Mouse (Mus musculus): ENCODE data around the gene Snw1. TPM values are rescaled to one million over a fixed set of nuclear protein-coding genes. Genes with fewer than 3 reads are reported as not detected.

The Snw1 gene
- polyA plus RNA-seq, 1 experiment from 2014 or later = 95.9 TPM

DNA sequence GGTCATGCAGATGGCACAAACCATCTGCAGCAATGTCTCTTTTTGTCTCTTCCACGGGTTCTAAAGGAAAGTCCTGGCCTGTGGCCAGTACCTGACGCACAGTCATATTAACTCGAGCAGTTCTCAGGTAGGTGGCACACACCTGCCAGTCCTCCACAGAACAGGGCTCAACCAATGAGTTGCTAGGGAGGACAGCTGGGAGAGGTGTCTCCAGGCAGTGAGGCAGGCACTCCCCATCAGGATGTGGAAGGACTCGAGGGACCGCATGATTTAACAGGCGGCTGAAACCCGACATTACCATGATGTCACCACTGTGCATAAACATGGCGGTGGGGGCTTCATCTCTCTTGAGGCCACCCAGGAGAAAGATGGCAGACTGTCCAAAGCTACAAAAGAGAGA is 43.2 kb downstream of the Snw1 start:
- WGBS (ENCODE audit: insufficient replicate concordance) = 87% methylated on average over 8 of the region's 8 CpGs
- no peak for ATAC-seq (replicated peaks; ENCODE audit: insufficient number of reproducible peaks, low FRiP score, low TSS enrichment)
- peaks cover 55% of the 10 kb centered on the region for H3K36me3 ChIP-seq (ENCODE audit: control insufficient read depth, insufficient read depth, low read length)
- no peak overlapping the region for H3K9ac ChIP-seq (ENCODE audit: low read depth, low read length)
- no peak overlapping the region for H3K27ac ChIP-seq (ENCODE audit: low read depth, low read length)
- H3K9me3 ChIP-seq (replicated peaks; ENCODE audit: control insufficient read depth, low read length) = no peaks in the 10 kb centered on the region
- no peaks in the 10 kb centered on the region for H3K27me3 ChIP-seq (ENCODE audit: control insufficient read depth, insufficient read depth, low read length)
- no peak overlapping the region for H3K4me2 ChIP-seq
- no peak overlapping the region for H3K4me3 ChIP-seq (ENCODE audit: low read depth, low read length)
- H3K4me1 ChIP-seq (ENCODE audit: control insufficient read depth, insufficient read depth, low read length) = no peaks in the 10 kb centered on the region

DNA sequence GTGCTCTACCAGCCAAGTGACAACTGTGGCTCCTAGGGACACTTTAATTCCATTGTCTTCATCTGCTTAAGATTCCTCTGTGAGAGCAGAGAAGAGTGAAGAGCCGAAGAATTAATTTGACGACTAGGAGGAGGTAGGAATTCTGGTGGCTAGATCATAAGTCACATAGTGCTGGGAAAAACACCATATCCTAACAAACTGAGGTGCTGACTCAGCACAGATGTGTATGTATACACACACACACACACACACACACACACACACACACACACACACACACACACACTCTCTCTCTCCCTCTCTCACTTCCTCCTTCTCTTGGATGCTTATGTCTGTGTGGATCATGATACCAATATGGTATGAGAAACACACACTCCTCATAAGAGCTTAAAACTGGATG is 43.8 kb downstream of the Snw1 start:
- no peak overlapping the region for H3K4me3 ChIP-seq (ENCODE audit: low read depth, low read length)
- no peaks in the 10 kb centered on the region for H3K27me3 ChIP-seq (ENCODE audit: control insufficient read depth, insufficient read depth, low read length)
- no peak overlapping the region for H3K9ac ChIP-seq (ENCODE audit: low read depth, low read length)
- H3K9me3 ChIP-seq (replicated peaks; ENCODE audit: control insufficient read depth, low read length) = no peaks in the 10 kb centered on the region
- no peak for ATAC-seq (replicated peaks; ENCODE audit: insufficient number of reproducible peaks, low FRiP score, low TSS enrichment)
- no peak overlapping the region for H3K4me2 ChIP-seq
- H3K36me3 ChIP-seq (ENCODE audit: control insufficient read depth, insufficient read depth, low read length) = peaks cover 54% of the 10 kb centered on the region
- H3K27ac ChIP-seq (ENCODE audit: low read depth, low read length) = no peak overlapping the region
- 91% methylated on average over 2 of the region's 2 CpGs for WGBS (ENCODE audit: insufficient replicate concordance)
- H3K4me1 ChIP-seq (ENCODE audit: control insufficient read depth, insufficient read depth, low read length) = no peaks in the 10 kb centered on the region

DNA sequence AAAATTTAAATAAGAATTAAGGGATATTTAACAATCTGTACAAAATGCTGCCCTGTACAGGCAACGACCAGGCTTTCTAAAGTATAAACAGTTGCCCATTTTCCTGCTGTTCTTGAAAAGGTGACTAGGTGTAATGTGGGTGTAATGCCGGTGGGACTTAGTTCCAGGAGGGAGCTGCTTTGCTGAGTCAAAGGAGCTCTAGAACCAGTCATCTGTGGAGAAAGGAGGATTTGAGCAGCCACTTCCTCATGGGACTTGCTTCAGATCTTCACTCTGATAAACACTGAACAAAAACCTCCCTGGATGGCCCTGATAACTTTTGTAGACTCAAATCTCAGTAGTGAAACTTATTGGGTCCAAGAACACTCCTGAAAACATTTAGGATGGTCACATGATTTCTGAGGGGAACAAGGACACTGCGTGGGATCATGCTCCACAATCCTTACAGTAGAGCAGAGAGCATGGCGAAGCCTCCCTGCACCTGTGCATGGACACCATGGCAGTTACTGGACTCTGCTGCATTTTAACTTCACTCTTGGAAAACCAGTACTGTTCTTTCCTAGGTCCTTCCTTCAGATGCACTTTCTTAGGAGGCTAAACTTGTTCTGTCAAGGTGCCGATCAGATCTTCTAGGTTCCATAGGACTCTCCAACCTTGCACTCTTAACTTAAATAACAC is 45.6 kb downstream of the Snw1 start:
- no peak overlapping the region for H3K9ac ChIP-seq (ENCODE audit: low read depth, low read length)
- H3K4me2 ChIP-seq = no peak overlapping the region
- H3K9me3 ChIP-seq (replicated peaks; ENCODE audit: control insufficient read depth, low read length) = no peaks in the 10 kb centered on the region
- no peak overlapping the region for H3K4me3 ChIP-seq (ENCODE audit: low read depth, low read length)
- ATAC-seq (replicated peaks; ENCODE audit: insufficient number of reproducible peaks, low FRiP score, low TSS enrichment) = no peak
- H3K27ac ChIP-seq (ENCODE audit: low read depth, low read length) = no peak overlapping the region
- no peaks in the 10 kb centered on the region for H3K27me3 ChIP-seq (ENCODE audit: control insufficient read depth, insufficient read depth, low read length)
- 91% methylated on average over 5 of the region's 5 CpGs for WGBS (ENCODE audit: insufficient replicate concordance)
- no peaks in the 10 kb centered on the region for H3K4me1 ChIP-seq (ENCODE audit: control insufficient read depth, insufficient read depth, low read length)
- H3K36me3 ChIP-seq (ENCODE audit: control insufficient read depth, insufficient read depth, low read length) = peaks cover 41% of the 10 kb centered on the region

DNA sequence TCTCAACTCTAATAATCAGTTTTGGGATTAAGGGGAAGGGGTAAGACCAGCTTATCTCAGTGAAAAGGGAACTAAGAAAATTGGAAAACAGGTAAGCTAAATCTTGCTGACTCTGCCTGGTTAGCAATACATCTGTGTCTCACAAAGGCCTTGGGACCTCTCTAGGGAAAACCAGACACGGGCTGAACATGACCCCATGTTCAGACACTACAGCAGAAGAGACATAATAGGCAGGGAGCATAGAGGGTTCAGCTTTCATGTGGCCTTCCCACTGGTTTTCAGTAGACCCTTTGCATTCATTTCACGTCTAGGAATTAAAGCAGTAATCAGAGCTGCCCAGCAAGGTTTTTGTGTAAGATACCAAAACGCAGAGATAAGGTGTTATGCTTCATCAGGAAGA is 47.6 kb downstream of the Snw1 start:
- peaks cover 27% of the 10 kb centered on the region for H3K36me3 ChIP-seq (ENCODE audit: control insufficient read depth, insufficient read depth, low read length)
- ATAC-seq (replicated peaks; ENCODE audit: insufficient number of reproducible peaks, low FRiP score, low TSS enrichment) = no peak
- no peak overlapping the region for H3K4me2 ChIP-seq
- no peak overlapping the region for H3K27ac ChIP-seq (ENCODE audit: low read depth, low read length)
- H3K9me3 ChIP-seq (replicated peaks; ENCODE audit: control insufficient read depth, low read length) = no peaks in the 10 kb centered on the region
- H3K4me1 ChIP-seq (ENCODE audit: control insufficient read depth, insufficient read depth, low read length) = 0 out of 2 replicates have a peak, but pooled peaks cover 2% of the 10 kb centered on the region
- H3K9ac ChIP-seq (ENCODE audit: low read depth, low read length) = no peak overlapping the region
- 40% methylated on average over 3 of the region's 3 CpGs for WGBS (ENCODE audit: insufficient replicate concordance)
- H3K27me3 ChIP-seq (ENCODE audit: control insufficient read depth, insufficient read depth, low read length) = no peaks in the 10 kb centered on the region
- H3K4me3 ChIP-seq (ENCODE audit: low read depth, low read length) = no peak overlapping the region

- H3K36me3 ChIP-seq (ENCODE audit: control insufficient read depth, insufficient read depth, low read length) = peaks cover 19% of the 10 kb centered on the region
- no peak overlapping the region for H3K4me2 ChIP-seq
- no peak overlapping the region for H3K4me3 ChIP-seq (ENCODE audit: low read depth, low read length)
- no peaks in the 10 kb centered on the region for H3K27me3 ChIP-seq (ENCODE audit: control insufficient read depth, insufficient read depth, low read length)
- H3K9ac ChIP-seq (ENCODE audit: low read depth, low read length) = no peak overlapping the region
- 52% methylated on average over 1 of the region's 1 CpGs for WGBS (ENCODE audit: insufficient replicate concordance)
- H3K27ac ChIP-seq (ENCODE audit: low read depth, low read length) = no peak overlapping the region
- no peak for ATAC-seq (replicated peaks; ENCODE audit: insufficient number of reproducible peaks, low FRiP score, low TSS enrichment)
- no peaks in the 10 kb centered on the region for H3K9me3 ChIP-seq (replicated peaks; ENCODE audit: control insufficient read depth, low read length)
- 0 out of 2 replicates have a peak, but pooled peaks cover 2% of the 10 kb centered on the region for H3K4me1 ChIP-seq (ENCODE audit: control insufficient read depth, insufficient read depth, low read length)
Measured at GRCm38 (mm10) chr12:87423700-87424099, 48.4 kb downstream of the Snw1 start.

DNA sequence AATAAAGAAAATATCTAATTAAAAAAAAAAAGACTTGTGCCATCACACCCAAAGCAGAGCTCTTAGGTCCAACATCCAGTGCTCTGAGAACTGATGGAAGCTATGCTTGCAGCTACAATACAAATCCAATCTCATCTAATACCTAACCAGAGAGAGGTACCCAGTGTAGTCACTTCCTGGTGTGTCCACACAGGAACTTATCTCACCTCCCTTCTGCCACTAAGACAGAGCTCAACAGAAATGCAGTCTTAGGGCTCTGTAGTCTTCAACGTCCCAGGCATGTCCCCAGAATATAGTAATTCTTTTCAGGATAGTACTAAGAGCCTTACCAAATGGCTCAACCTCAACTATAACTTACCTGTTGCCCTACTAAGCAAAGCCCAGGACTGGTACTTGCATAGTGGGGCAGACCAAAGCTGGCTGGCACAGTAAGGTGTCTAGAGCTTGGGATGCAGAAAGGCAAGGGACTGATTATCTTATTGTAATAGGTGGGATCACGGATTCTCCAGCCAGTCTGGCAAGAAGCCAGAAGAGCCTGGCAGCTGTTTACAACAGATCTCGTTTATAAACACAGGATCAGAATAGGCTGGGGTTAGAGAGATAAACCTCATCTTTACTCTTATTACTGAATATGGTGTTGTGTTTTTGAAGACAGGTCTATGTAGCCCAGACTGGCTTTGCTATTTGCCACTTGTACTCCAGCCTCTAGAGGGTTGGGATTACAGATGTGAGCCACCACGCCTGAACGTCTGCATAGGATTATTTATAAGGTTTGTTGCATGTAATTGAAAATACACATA is 50.2 kb downstream of the Snw1 start:
- H3K9me3 ChIP-seq (replicated peaks; ENCODE audit: control insufficient read depth, low read length) = no peaks in the 10 kb centered on the region
- 0 out of 2 replicates have a peak, but pooled peaks cover 2% of the 10 kb centered on the region for H3K4me1 ChIP-seq (ENCODE audit: control insufficient read depth, insufficient read depth, low read length)
- no peak overlapping the region for H3K4me2 ChIP-seq
- no peaks in the 10 kb centered on the region for H3K27me3 ChIP-seq (ENCODE audit: control insufficient read depth, insufficient read depth, low read length)
- peaks cover 4% of the 10 kb centered on the region; the same call in 1 of the 2 replicates for H3K36me3 ChIP-seq (ENCODE audit: control insufficient read depth, insufficient read depth, low read length)
- H3K27ac ChIP-seq (ENCODE audit: low read depth, low read length) = no peak overlapping the region
- 71% methylated on average over 5 of the region's 5 CpGs for WGBS (ENCODE audit: insufficient replicate concordance)
- H3K4me3 ChIP-seq (ENCODE audit: low read depth, low read length) = no peak overlapping the region
- no peak overlapping the region for H3K9ac ChIP-seq (ENCODE audit: low read depth, low read length)
- ATAC-seq (replicated peaks; ENCODE audit: insufficient number of reproducible peaks, low FRiP score, low TSS enrichment) = no peak

- H3K27ac ChIP-seq (ENCODE audit: low read depth, low read length) = no peak overlapping the region
- 70% methylated on average over 12 of the region's 12 CpGs for WGBS (ENCODE audit: insufficient replicate concordance)
- no peak overlapping the region for H3K4me3 ChIP-seq (ENCODE audit: low read depth, low read length)
- no peaks in the 10 kb centered on the region for H3K9me3 ChIP-seq (replicated peaks; ENCODE audit: control insufficient read depth, low read length)
- ATAC-seq (replicated peaks; ENCODE audit: insufficient number of reproducible peaks, low FRiP score, low TSS enrichment) = no peak
- H3K36me3 ChIP-seq (ENCODE audit: control insufficient read depth, insufficient read depth, low read length) = peaks cover 3% of the 10 kb centered on the region; the same call in 1 of the 2 replicates
- H3K9ac ChIP-seq (ENCODE audit: low read depth, low read length) = no peak overlapping the region
- no peaks in the 10 kb centered on the region for H3K27me3 ChIP-seq (ENCODE audit: control insufficient read depth, insufficient read depth, low read length)
- 0 out of 2 replicates have a peak, but pooled peaks cover 2% of the 10 kb centered on the region for H3K4me1 ChIP-seq (ENCODE audit: control insufficient read depth, insufficient read depth, low read length)
- H3K4me2 ChIP-seq = no peak overlapping the region
Measured at GRCm38 (mm10) chr12:87419974-87420485, 52.0 kb downstream of the Snw1 start.

GRCm38 (mm10) chr12:87418921-87419320 is 53.2 kb downstream of the Snw1 start:
- Histone ChIP-seq H3K4me3 (ENCODE audit: low read depth, low read length) (no peak overlapping the region), H3K4me1 (ENCODE audit: control insufficient read depth, insufficient read depth, low read length) (0 out of 2 replicates have a peak, but pooled peaks cover 2% of the 10 kb centered on the region), H3K9ac (ENCODE audit: low read depth, low read length) (no peak overlapping the region), H3K27me3 (ENCODE audit: control insufficient read depth, insufficient read depth, low read length) (no peaks in the 10 kb centered on the region), H3K9me3 (replicated peaks; ENCODE audit: control insufficient read depth, low read length) (no peaks in the 10 kb centered on the region), H3K4me2 (no peak overlapping the region), H3K36me3 (ENCODE audit: control insufficient read depth, insufficient read depth, low read length) (peaks cover 3% of the 10 kb centered on the region; the same call in 1 of the 2 replicates), H3K27ac (ENCODE audit: low read depth, low read length) (no peak overlapping the region)
- no peak for ATAC-seq (replicated peaks; ENCODE audit: insufficient number of reproducible peaks, low FRiP score, low TSS enrichment)
- 80% methylated on average over 5 of the region's 5 CpGs for WGBS (ENCODE audit: insufficient replicate concordance)
